Mouse (Mus musculus) heart, adult 2 months (tissue): ENCODE results near the gene Gmppb.

Experiments
- CTCF ChIP-seq: fragments of 200-600 bp; IDR thresholded peaks from 2 replicates; pipeline ENCODE4 v1.8.1; 2022; ENCODE audit warnings: antibody characterized with exemption, mild to moderate bottlenecking, moderate library complexity
- EP300 ChIP-seq: fragments of 200-500 bp; IDR thresholded peaks from 2 replicates; pipeline ENCODE4 v1.6.1; 2011; ENCODE audit warnings: low read depth, low read length, control low read depth; ENCODE audit not compliant: insufficient read depth
- POLR2A ChIP-seq: fragments of 200-500 bp; IDR thresholded peaks from 2 replicates; pipeline ENCODE4 v1.6.1; 2011; ENCODE audit warnings: mild to moderate bottlenecking, low read depth, low read length, control low read depth; ENCODE audit not compliant: insufficient read depth

DNA sequence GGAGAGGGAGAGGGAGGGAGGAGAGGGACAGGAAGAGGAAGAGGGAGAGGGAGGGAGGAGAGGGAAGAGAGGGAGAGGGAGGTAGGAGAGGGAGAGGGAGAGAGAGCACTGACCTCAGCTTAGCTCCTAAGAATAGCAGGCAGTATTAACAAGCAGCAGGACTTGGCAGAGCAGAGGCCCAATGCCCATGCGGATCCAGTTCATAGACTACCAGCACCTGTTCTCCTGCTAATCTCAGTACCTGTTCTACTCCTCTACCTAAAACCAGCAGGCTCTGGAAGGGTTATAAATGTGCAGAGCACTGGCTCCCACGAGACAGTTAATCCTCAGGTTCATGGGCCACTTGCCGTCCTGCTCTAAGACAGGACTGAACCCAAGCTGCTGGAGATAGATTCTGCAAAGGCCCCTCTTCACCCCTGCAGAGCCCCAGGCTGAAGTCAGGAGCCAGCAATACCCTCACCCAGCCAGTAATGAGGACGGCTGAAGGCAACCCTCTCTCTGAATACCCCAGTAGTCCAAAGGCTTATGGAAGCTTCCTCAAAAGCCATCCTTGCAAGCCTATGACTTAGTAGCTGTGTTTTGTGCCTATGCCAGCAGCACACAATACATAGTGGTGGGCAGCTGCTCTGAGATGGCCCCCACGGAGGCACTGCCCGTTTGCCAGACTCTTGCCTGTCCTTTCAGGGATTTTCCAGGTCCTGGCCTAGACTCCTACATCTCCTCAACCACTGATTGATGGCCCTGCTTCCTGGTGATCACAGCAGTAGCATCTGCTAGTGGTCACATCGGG lies 24.3 kb downstream of the Gmppb start:
- no peak for TF ChIP-seq POLR2A
- TF ChIP-seq CTCF, result no peak
- TF ChIP-seq EP300, result no peak
